Mouse (Mus musculus): Measurements from ENCODE around the gene Dbp. TPM values are rescaled to one million over a fixed set of nuclear protein-coding genes. Genes with fewer than 3 reads are reported as not detected.
A peak's percentile ranks its signal among the peaks of the same experiment; 100 is the strongest.

Gene Dbp
- polyA plus RNA-seq, 1 experiment from 2014 or later, result 3.3 TPM

DNA sequence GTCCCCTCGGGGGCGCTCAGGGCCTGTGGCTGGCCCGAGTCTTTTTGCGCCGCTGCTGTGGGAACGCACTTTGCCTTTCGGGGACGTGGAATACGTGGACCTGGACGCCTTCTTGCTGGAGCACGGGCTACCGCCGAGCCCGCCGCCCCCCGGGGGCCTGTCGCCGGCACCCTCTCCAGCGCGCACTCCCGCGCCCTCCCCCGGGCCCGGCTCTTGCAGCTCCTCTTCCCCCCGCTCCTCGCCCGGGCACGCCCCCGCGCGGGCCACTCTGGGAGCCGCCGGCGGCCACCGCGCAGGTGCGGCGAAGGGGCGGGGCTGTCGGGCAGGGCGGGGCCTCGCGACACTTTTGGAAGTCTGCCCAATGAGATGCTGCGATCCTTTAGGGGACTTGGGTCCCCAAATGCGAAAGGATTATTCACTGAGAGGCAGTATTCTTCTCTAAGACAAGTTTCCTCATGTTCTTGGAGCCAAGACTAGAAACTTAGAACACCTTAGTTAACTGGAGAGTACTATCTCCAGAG, 1.9 kb downstream of the Dbp start:
- H3K9me3 ChIP-seq (replicated peaks; ENCODE audit: control insufficient read depth, low read length), result no peaks in the 10 kb centered on the region
- no peaks in the 10 kb centered on the region for H3K27me3 ChIP-seq (ENCODE audit: control insufficient read depth, insufficient read depth, low read length)
- peak overlapping the region; percentile 71 for H3K4me3 ChIP-seq (ENCODE audit: low read depth, low read length)
- H3K4me2 ChIP-seq, result peak overlapping the region; percentile 97
- peaks cover 6% of the 10 kb centered on the region for H3K36me3 ChIP-seq (ENCODE audit: control insufficient read depth, insufficient read depth, low read length)
- peak overlapping the region; percentile 77 for H3K27ac ChIP-seq (ENCODE audit: low read depth, low read length)
- peak; percentile 29; the same call in 1 of the 2 replicates for ATAC-seq (replicated peaks; ENCODE audit: insufficient number of reproducible peaks, low FRiP score, low TSS enrichment)
- H3K9ac ChIP-seq (ENCODE audit: low read depth, low read length), result peak overlapping the region; percentile 86
- WGBS (ENCODE audit: insufficient replicate concordance), result 3% methylated on average over 45 of the region's 45 CpGs
- peaks cover 33% of the 10 kb centered on the region for H3K4me1 ChIP-seq (ENCODE audit: control insufficient read depth, insufficient read depth, low read length)

GRCm38 (mm10) chr7:45707375-45707967, 2.6 kb downstream of the Dbp start:
- ATAC-seq (replicated peaks; ENCODE audit: insufficient number of reproducible peaks, low FRiP score, low TSS enrichment), result no peak
- peak overlapping the region; percentile 71 for H3K4me3 ChIP-seq (ENCODE audit: low read depth, low read length)
- H3K27ac ChIP-seq (ENCODE audit: low read depth, low read length), result peak overlapping the region; percentile 77
- peaks cover 33% of the 10 kb centered on the region for H3K4me1 ChIP-seq (ENCODE audit: control insufficient read depth, insufficient read depth, low read length)
- no peaks in the 10 kb centered on the region for H3K27me3 ChIP-seq (ENCODE audit: control insufficient read depth, insufficient read depth, low read length)
- H3K36me3 ChIP-seq (ENCODE audit: control insufficient read depth, insufficient read depth, low read length), result peaks cover 13% of the 10 kb centered on the region
- H3K9ac ChIP-seq (ENCODE audit: low read depth, low read length), result peak overlapping the region; percentile 47; the same call in 1 of the 2 replicates
- 0% methylated on average over 27 of the region's 27 CpGs for WGBS (ENCODE audit: insufficient replicate concordance)
- peak overlapping the region; percentile 97 for H3K4me2 ChIP-seq
- no peaks in the 10 kb centered on the region for H3K9me3 ChIP-seq (replicated peaks; ENCODE audit: control insufficient read depth, low read length)

DNA sequence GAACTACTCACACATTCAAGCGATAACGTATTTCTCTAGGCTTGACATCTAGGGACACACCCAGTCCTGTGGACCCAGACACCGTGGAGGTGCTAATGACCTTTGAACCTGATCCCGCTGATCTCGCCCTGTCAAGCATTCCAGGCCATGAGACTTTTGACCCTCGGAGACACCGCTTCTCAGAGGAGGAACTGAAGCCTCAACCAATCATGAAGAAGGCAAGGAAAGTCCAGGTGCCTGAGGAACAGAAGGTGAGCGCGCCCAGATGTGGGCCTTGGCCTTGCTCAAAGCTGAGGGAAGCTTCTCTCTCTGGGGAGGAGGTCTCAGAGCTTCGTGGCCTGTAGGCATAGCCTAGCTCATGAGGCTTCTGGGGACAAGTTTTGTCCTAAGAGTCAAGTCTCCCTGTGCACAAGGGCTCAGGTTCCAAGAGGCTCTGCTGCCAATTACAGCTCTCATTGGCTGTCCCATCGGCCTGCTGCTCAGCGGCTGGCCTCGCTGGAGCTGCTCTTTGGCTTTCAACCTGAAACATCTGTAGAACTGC, 3.4 kb downstream of the Dbp start:
- Histone ChIP-seq H3K36me3 (ENCODE audit: control insufficient read depth, insufficient read depth, low read length) (peaks cover 22% of the 10 kb centered on the region), H3K4me2 (peak overlapping the region; percentile 97), H3K9me3 (replicated peaks; ENCODE audit: control insufficient read depth, low read length) (no peaks in the 10 kb centered on the region), H3K27me3 (ENCODE audit: control insufficient read depth, insufficient read depth, low read length) (no peaks in the 10 kb centered on the region), H3K27ac (ENCODE audit: low read depth, low read length) (no peak overlapping the region), H3K9ac (ENCODE audit: low read depth, low read length) (no peak overlapping the region; the same call in 1 of the 2 replicates), H3K4me3 (ENCODE audit: low read depth, low read length) (no peak overlapping the region), H3K4me1 (ENCODE audit: control insufficient read depth, insufficient read depth, low read length) (peaks cover 33% of the 10 kb centered on the region)
- no peak for ATAC-seq (replicated peaks; ENCODE audit: insufficient number of reproducible peaks, low FRiP score, low TSS enrichment)
- 43% methylated on average over 13 of the region's 13 CpGs for WGBS (ENCODE audit: insufficient replicate concordance)

DNA sequence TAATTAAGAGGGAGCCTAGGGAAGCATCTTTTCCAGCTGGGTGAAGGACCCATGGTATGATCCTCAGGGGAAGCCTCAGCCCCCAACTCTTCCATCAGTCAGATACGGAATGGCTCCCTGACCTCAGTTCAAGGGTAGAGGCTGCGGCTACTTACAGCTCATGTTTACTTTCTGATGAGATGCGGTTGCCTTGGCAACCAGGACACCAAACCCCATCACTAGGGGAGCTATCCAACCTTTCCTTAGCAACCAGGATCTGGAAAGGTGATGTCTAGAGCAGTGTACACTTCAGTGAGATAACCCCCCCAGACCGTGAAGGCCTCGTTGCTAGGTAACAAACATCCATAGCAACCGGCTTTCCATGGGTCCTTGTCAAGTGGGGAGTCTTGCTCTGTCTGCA, 4.1 kb downstream of the Dbp start:
- no peak for ATAC-seq (replicated peaks; ENCODE audit: insufficient number of reproducible peaks, low FRiP score, low TSS enrichment)
- Histone ChIP-seq H3K9ac (ENCODE audit: low read depth, low read length) (no peak overlapping the region), H3K4me2 (no peak overlapping the region), H3K4me1 (ENCODE audit: control insufficient read depth, insufficient read depth, low read length) (peaks cover 29% of the 10 kb centered on the region), H3K4me3 (ENCODE audit: low read depth, low read length) (no peak overlapping the region), H3K9me3 (replicated peaks; ENCODE audit: control insufficient read depth, low read length) (no peaks in the 10 kb centered on the region), H3K27me3 (ENCODE audit: control insufficient read depth, insufficient read depth, low read length) (no peaks in the 10 kb centered on the region), H3K36me3 (ENCODE audit: control insufficient read depth, insufficient read depth, low read length) (peaks cover 23% of the 10 kb centered on the region), H3K27ac (ENCODE audit: low read depth, low read length) (no peak overlapping the region)
- 46% methylated on average over 6 of the region's 6 CpGs for WGBS (ENCODE audit: insufficient replicate concordance)

GRCm38 (mm10) chr7:45709677-45710355, 4.9 kb downstream of the Dbp start:
- Histone ChIP-seq H3K4me2 (no peak overlapping the region), H3K9ac (ENCODE audit: low read depth, low read length) (no peak overlapping the region), H3K4me3 (ENCODE audit: low read depth, low read length) (no peak overlapping the region), H3K4me1 (ENCODE audit: control insufficient read depth, insufficient read depth, low read length) (peaks cover 34% of the 10 kb centered on the region), H3K27me3 (ENCODE audit: control insufficient read depth, insufficient read depth, low read length) (no peaks in the 10 kb centered on the region), H3K36me3 (ENCODE audit: control insufficient read depth, insufficient read depth, low read length) (peaks cover 23% of the 10 kb centered on the region), H3K9me3 (replicated peaks; ENCODE audit: control insufficient read depth, low read length) (no peaks in the 10 kb centered on the region), H3K27ac (ENCODE audit: low read depth, low read length) (no peak overlapping the region)
- no peak for ATAC-seq (replicated peaks; ENCODE audit: insufficient number of reproducible peaks, low FRiP score, low TSS enrichment)
- 76% methylated on average over 14 of the region's 14 CpGs for WGBS (ENCODE audit: insufficient replicate concordance)

DNA sequence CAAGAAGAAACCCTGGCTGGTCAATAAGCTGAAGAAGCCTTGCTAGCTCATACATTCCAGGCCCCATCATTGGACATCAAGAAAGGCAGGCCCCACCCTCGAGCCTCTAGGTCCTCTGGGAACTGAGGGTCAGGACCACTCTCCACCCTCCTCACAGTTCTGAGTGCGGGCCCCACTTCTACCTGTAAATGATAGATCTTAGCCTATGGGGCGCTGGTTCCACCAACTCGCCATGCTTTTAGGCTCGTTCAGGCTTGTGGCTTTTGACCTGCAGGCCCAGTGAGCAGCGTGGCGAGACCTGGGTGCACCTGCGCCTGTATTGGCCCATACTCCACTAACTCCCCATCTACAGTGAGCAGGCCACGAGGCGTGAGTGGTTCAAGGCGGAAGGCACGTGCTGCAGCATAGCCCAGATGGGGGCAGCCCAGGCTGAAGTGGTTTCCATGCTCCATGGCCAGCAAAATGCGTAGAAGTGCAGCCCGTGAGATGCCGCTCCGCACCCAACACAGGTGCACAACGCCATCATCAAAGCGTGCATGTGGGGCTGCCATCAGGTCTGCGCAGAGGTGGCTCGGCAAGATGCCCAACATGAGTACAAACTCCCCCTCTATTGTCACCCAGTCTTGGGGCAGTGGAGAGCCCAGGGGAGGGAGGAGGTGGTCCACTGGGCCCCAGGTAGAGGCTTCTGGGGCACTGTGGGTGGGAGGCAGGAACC, 5.7 kb downstream of the Dbp start:
- Histone ChIP-seq H3K36me3 (ENCODE audit: control insufficient read depth, insufficient read depth, low read length) (peaks cover 23% of the 10 kb centered on the region), H3K4me1 (ENCODE audit: control insufficient read depth, insufficient read depth, low read length) (peaks cover 37% of the 10 kb centered on the region), H3K27me3 (ENCODE audit: control insufficient read depth, insufficient read depth, low read length) (no peaks in the 10 kb centered on the region), H3K4me2 (no peak overlapping the region), H3K9ac (ENCODE audit: low read depth, low read length) (no peak overlapping the region), H3K9me3 (replicated peaks; ENCODE audit: control insufficient read depth, low read length) (no peaks in the 10 kb centered on the region), H3K27ac (ENCODE audit: low read depth, low read length) (no peak overlapping the region), H3K4me3 (ENCODE audit: low read depth, low read length) (no peak overlapping the region)
- 94% methylated on average over 20 of the region's 20 CpGs for WGBS (ENCODE audit: insufficient replicate concordance)
- ATAC-seq (replicated peaks; ENCODE audit: insufficient number of reproducible peaks, low FRiP score, low TSS enrichment), result no peak

- H3K27ac ChIP-seq (ENCODE audit: low read depth, low read length), result no peak overlapping the region
These were observed 6.6 kb downstream of the Dbp start for GRCm38 (mm10) chr7:45711316-45712021.

More at GRCm38 (mm10) chr7:45711316-45712021, 6.6 kb downstream of the Dbp start:
- H3K9ac ChIP-seq (ENCODE audit: low read depth, low read length), result no peak overlapping the region
- peaks cover 40% of the 10 kb centered on the region for H3K4me1 ChIP-seq (ENCODE audit: control insufficient read depth, insufficient read depth, low read length)
- 91% methylated on average over 24 of the region's 24 CpGs for WGBS (ENCODE audit: insufficient replicate concordance)
- no peak overlapping the region for H3K4me2 ChIP-seq
- no peak overlapping the region for H3K4me3 ChIP-seq (ENCODE audit: low read depth, low read length)
- peaks cover 23% of the 10 kb centered on the region for H3K36me3 ChIP-seq (ENCODE audit: control insufficient read depth, insufficient read depth, low read length)
- ATAC-seq (replicated peaks; ENCODE audit: insufficient number of reproducible peaks, low FRiP score, low TSS enrichment), result no peak
- no peaks in the 10 kb centered on the region for H3K27me3 ChIP-seq (ENCODE audit: control insufficient read depth, insufficient read depth, low read length)
- no peaks in the 10 kb centered on the region for H3K9me3 ChIP-seq (replicated peaks; ENCODE audit: control insufficient read depth, low read length)
